Mouse (Mus musculus) embryonic facial prominence, embryonic 13.5 days (tissue): ENCODE measurements around the gene Pou1f1. TPM values are rescaled to one million over a fixed set of nuclear protein-coding genes. Genes with fewer than 3 reads are reported as not detected.

Source experiments
- ATAC-seq: fragments of 200-750 bp; cut with Nextera tagmentation; 2 replicates; pipeline ENCODE4 v1.8.0; 2017; ENCODE audit warnings: low read depth; ENCODE audit not compliant: insufficient number of reproducible peaks, insufficient read depth, low FRiP score, low TSS enrichment
- H3K27ac ChIP-seq: fragments of 300-500 bp; sonication (generic); 2 replicates; pipeline ENCODE4 v1.5.1; 2015; ENCODE audit warnings: moderate library complexity, mild to moderate bottlenecking, inconsistent platforms
- H3K27me3 ChIP-seq: fragments of 300-500 bp; sonication (generic); 2 replicates; pipeline ENCODE4 v1.6.1; 2015; ENCODE audit warnings: mild to moderate bottlenecking, inconsistent platforms
- H3K36me3 ChIP-seq: fragments of 300-500 bp; sonication (generic); 2 replicates; pipeline ENCODE4 v1.6.1; 2015; ENCODE audit warnings: mild to moderate bottlenecking, inconsistent platforms
- H3K4me1 ChIP-seq: fragments of 300-500 bp; sonication (generic); 2 replicates; pipeline ENCODE4 v1.6.1; 2015; ENCODE audit warnings: inconsistent platforms
- H3K4me2 ChIP-seq: fragments of 300-500 bp; sonication (generic); 2 replicates; pipeline ENCODE4 v1.6.1; 2015; ENCODE audit warnings: moderate library complexity, mild to moderate bottlenecking, inconsistent platforms
- H3K4me3 ChIP-seq: fragments of 300-500 bp; sonication (generic); 2 replicates; pipeline ENCODE4 v1.5.1; 2015; ENCODE audit warnings: mild to moderate bottlenecking, inconsistent platforms
- H3K9ac ChIP-seq: fragments of 300-500 bp; sonication (generic); 2 replicates; pipeline ENCODE4 v1.6.1; 2015; ENCODE audit warnings: mild to moderate bottlenecking, inconsistent platforms
- H3K9me3 ChIP-seq: fragments of 300-500 bp; sonication (generic); 2 replicates; pipeline ENCODE4 v1.6.1; 2016; ENCODE audit warnings: inconsistent platforms
- WGBS: fragments of 180-500 bp; shearing (Covaris S2); methylation state at CpG from one replicate; pipeline ENCODE4 v1.1.7; 2015; ENCODE audit warnings: mixed read lengths; 5-methylcytosine and 5-hydroxymethylcytosine counted together
- polyA plus RNA-seq: library from polyadenylated mRNA; unstranded; fragments of >200 nt; fragmentation: Nextera tagmentation; extraction: Ambion mirVana; gene quantifications from 2 replicates; pipeline ENCODE4 v1.2.1, GENCODE M21; 2015

Pou1f1 gene
- polyA plus RNA-seq, 1 experiment from 2014 or later: not detected

GRCm38 (mm10) chr16:65543676-65544293 lies 23.5 kb downstream of the Pou1f1 start:
- Histone ChIP-seq H3K4me1 (no peaks in the 10 kb centered on the region), H3K9ac (no peak overlapping the region), H3K9me3 (no peaks in the 10 kb centered on the region), H3K27me3 (no peaks in the 10 kb centered on the region), H3K36me3 (peaks cover 49% of the 10 kb centered on the region), H3K27ac (no peak overlapping the region), H3K4me2 (no peak overlapping the region), H3K4me3 (no peak overlapping the region)
- 89% methylated on average over 11 of the region's 11 CpGs for WGBS
- ATAC-seq: no peak

- no peak overlapping the region for H3K4me3 ChIP-seq
- no peak overlapping the region for H3K4me2 ChIP-seq
- no peak overlapping the region for H3K27ac ChIP-seq
- no peak overlapping the region for H3K9ac ChIP-seq
- 86% methylated on average over 7 of the region's 7 CpGs for WGBS
- peaks cover 24% of the 10 kb centered on the region for H3K36me3 ChIP-seq
- no peaks in the 10 kb centered on the region for H3K4me1 ChIP-seq
- no peak for ATAC-seq
- H3K9me3 ChIP-seq: no peaks in the 10 kb centered on the region
- H3K27me3 ChIP-seq: no peaks in the 10 kb centered on the region
Measured at GRCm38 (mm10) chr16:65548960-65549359, 28.6 kb downstream of the Pou1f1 start.

- no peaks in the 10 kb centered on the region for H3K4me1 ChIP-seq
- no peak overlapping the region for H3K4me3 ChIP-seq
- no peak overlapping the region for H3K27ac ChIP-seq
- no peaks in the 10 kb centered on the region for H3K9me3 ChIP-seq
- H3K36me3 ChIP-seq: peaks cover 9% of the 10 kb centered on the region
- no peak for ATAC-seq
- 61% methylated on average over 13 of the region's 13 CpGs for WGBS
- H3K4me2 ChIP-seq: no peak overlapping the region
- no peaks in the 10 kb centered on the region for H3K27me3 ChIP-seq
- no peak overlapping the region for H3K9ac ChIP-seq
Measured at GRCm38 (mm10) chr16:65550814-65551213, 30.5 kb downstream of the Pou1f1 start.

- Histone ChIP-seq H3K4me1 (peaks cover under 1% of the 10 kb centered on the region; the same call in 1 of the 2 replicates), H3K9me3 (no peaks in the 10 kb centered on the region), H3K36me3 (peaks cover 5% of the 10 kb centered on the region), H3K27ac (no peak overlapping the region), H3K9ac (no peak overlapping the region), H3K27me3 (no peaks in the 10 kb centered on the region), H3K4me2 (no peak overlapping the region), H3K4me3 (no peak overlapping the region)
- no peak for ATAC-seq
- WGBS: 69% methylated on average over 5 of the region's 5 CpGs
Measured at GRCm38 (mm10) chr16:65554267-65554666, 34.0 kb downstream of the Pou1f1 start.

GRCm38 (mm10) chr16:65557369-65557768 lies 37.1 kb downstream of the Pou1f1 start:
- no peak overlapping the region for H3K27ac ChIP-seq
- no peaks in the 10 kb centered on the region; the same call in 1 of the 2 replicates for H3K36me3 ChIP-seq
- no peak overlapping the region for H3K9ac ChIP-seq
- no peaks in the 10 kb centered on the region for H3K27me3 ChIP-seq
- no peak overlapping the region for H3K4me2 ChIP-seq
- no peaks in the 10 kb centered on the region for H3K9me3 ChIP-seq
- H3K4me3 ChIP-seq: no peak overlapping the region
- WGBS: 52% methylated on average over 5 of the region's 5 CpGs
- no peak for ATAC-seq
- H3K4me1 ChIP-seq: peaks cover 6% of the 10 kb centered on the region; the same call in 1 of the 2 replicates

- H3K36me3 ChIP-seq: no peaks in the 10 kb centered on the region; the same call in 1 of the 2 replicates
- no peak overlapping the region for H3K27ac ChIP-seq
- H3K9ac ChIP-seq: no peak overlapping the region
- H3K4me3 ChIP-seq: no peak overlapping the region
- no peak overlapping the region for H3K4me2 ChIP-seq
- no peak for ATAC-seq
- H3K4me1 ChIP-seq: peaks cover 12% of the 10 kb centered on the region; the same call in 1 of the 2 replicates
- no peaks in the 10 kb centered on the region for H3K9me3 ChIP-seq
- WGBS: 71% methylated on average over 2 of the region's 2 CpGs
- no peaks in the 10 kb centered on the region for H3K27me3 ChIP-seq
Measured at GRCm38 (mm10) chr16:65559591-65559990, 39.3 kb downstream of the Pou1f1 start.

GRCm38 (mm10) chr16:65560996-65561962 lies 41.0 kb downstream of the Pou1f1 start:
- Histone ChIP-seq H3K27me3 (no peaks in the 10 kb centered on the region), H3K27ac (peak overlapping the region; percentile 39), H3K9me3 (no peaks in the 10 kb centered on the region), H3K9ac (peak overlapping the region; percentile 93), H3K4me1 (peaks cover 12% of the 10 kb centered on the region; the same call in 1 of the 2 replicates), H3K36me3 (no peaks in the 10 kb centered on the region; the same call in 1 of the 2 replicates), H3K4me2 (peak overlapping the region; percentile 80), H3K4me3 (peak overlapping the region; percentile 96)
- 5% methylated on average over 8 of the region's 8 CpGs for WGBS
- no peak for ATAC-seq

GRCm38 (mm10) chr16:65561963-65562863 lies 41.9 kb downstream of the Pou1f1 start, which contains the start of gene Chmp2b:
Gene Chmp2b (minus strand): TSS chr16:65562726.
- Histone ChIP-seq H3K9ac (peak within 1 kb of the TSS; percentile 93), H3K4me1 (peaks cover 12% of the 10 kb centered on the region; the same call in 1 of the 2 replicates), H3K9me3 (no peaks in the 10 kb centered on the region), H3K27me3 (no peaks in the 10 kb centered on the region), H3K27ac (peak within 1 kb of the TSS; percentile 39), H3K36me3 (no peaks in the 10 kb centered on the region; the same call in 1 of the 2 replicates), H3K4me2 (peak within 1 kb of the TSS; percentile 80), H3K4me3 (peak within 1 kb of the TSS; percentile 96)
- under 1% methylated on average over 69 of the region's 69 CpGs for WGBS
- peak; percentile 89 for ATAC-seq

- peak overlapping the region; percentile 80 for H3K4me2 ChIP-seq
- 0% methylated on average over 10 of the region's 10 CpGs for WGBS
- no peaks in the 10 kb centered on the region for H3K9me3 ChIP-seq
- no peaks in the 10 kb centered on the region for H3K27me3 ChIP-seq
- H3K4me1 ChIP-seq: peaks cover 12% of the 10 kb centered on the region; the same call in 1 of the 2 replicates
- H3K36me3 ChIP-seq: no peaks in the 10 kb centered on the region; the same call in 1 of the 2 replicates
- no peak overlapping the region for H3K27ac ChIP-seq
- H3K9ac ChIP-seq: peak overlapping the region; percentile 93
- peak; percentile 67; the same call in 1 of the 2 replicates for ATAC-seq
- peak overlapping the region; percentile 96 for H3K4me3 ChIP-seq
Measured at GRCm38 (mm10) chr16:65562864-65563206, 42.5 kb downstream of the Pou1f1 start.

- WGBS: 67% methylated on average over 8 of the region's 8 CpGs
- Histone ChIP-seq H3K9me3 (no peaks in the 10 kb centered on the region), H3K27ac (no peak overlapping the region), H3K36me3 (no peaks in the 10 kb centered on the region), H3K4me2 (no peak overlapping the region), H3K4me1 (peaks cover 11% of the 10 kb centered on the region; the same call in 1 of the 2 replicates), H3K4me3 (no peak overlapping the region), H3K27me3 (no peaks in the 10 kb centered on the region), H3K9ac (no peak overlapping the region)
- ATAC-seq: no peak
Measured at GRCm38 (mm10) chr16:65564306-65564705, 44.0 kb downstream of the Pou1f1 start.

GRCm38 (mm10) chr16:65564951-65565350 lies 44.6 kb downstream of the Pou1f1 start:
- H3K4me1 ChIP-seq: 0 out of 2 replicates have a peak, but pooled peaks cover 6% of the 10 kb centered on the region
- WGBS: 94% methylated on average over 1 of the region's 1 CpGs
- H3K4me3 ChIP-seq: no peak overlapping the region
- no peak overlapping the region for H3K4me2 ChIP-seq
- no peak for ATAC-seq
- H3K9ac ChIP-seq: no peak overlapping the region
- H3K27me3 ChIP-seq: no peaks in the 10 kb centered on the region
- no peaks in the 10 kb centered on the region for H3K9me3 ChIP-seq
- no peaks in the 10 kb centered on the region for H3K36me3 ChIP-seq
- H3K27ac ChIP-seq: no peak overlapping the region
